Mouse (Mus musculus) duodenum, adult 2 months (tissue): Measurements from ENCODE around the gene Usp25. TPM values are rescaled to one million over a fixed set of nuclear protein-coding genes. Genes with fewer than 3 reads are reported as not detected.

Experiments used
- polyA plus RNA-seq: library from polyadenylated mRNA; depleted of rRNA; stranded (reverse); fragments of >200 nt; gene quantifications from 2 replicates; pipeline ENCODE4 v1.2.3, GENCODE M21; 2012; ENCODE audit warnings: low replicate concordance; rRNA removed

Gene Usp25
- polyA plus RNA-seq, result 5.7 and 14.1 TPM in 2 replicates

GRCm38 (mm10) chr16:77013427-77014320 lies at the start of gene Usp25:
TSS of gene Usp25 (plus strand) at chr16:77013706.

